Mouse (Mus musculus): ENCODE results near the gene Fuk.

DNA sequence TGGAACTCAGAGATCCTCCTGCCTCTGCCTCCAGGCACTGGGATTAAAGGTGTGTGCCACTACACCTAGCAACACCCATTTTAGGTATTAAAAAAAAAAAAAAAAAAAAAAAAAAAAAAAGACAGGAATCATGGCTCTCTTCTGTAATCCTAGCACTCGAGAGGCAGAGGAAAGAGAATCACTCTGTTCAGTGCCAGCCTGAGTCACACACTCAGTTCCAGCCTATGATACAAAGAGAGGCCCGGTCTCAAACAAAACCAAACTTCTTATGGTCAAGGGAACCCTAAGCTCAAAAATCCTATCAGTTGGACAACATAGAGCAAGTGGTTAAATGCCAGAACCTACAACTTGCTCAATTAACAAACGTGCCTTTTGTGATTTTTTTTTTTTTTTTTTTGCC lies 57.3 kb downstream of the Fuk start:
- TF ChIP-seq POLR2A (IDR thresholded peaks at IDR 0.05; ENCODE audit: control insufficient read depth, extremely low read depth, insufficient read depth, low read length, poor library complexity) = no peak
- TF ChIP-seq CTCF (IDR thresholded peaks at IDR 0.05; ENCODE audit: borderline replicate concordance, control insufficient read depth, extremely low read depth, insufficient read depth, low read length, poor library complexity) = no peak

Data from thymus, adult 2 months (tissue).